Mouse (Mus musculus) lung, postnatal 0 days (tissue): ENCODE measurements around the gene Fmo6. TPM values are rescaled to one million over a fixed set of nuclear protein-coding genes. Genes with fewer than 3 reads are reported as not detected.

Experiments
- ATAC-seq: fragments of 200-750 bp; cut with Nextera tagmentation; 2 replicates; pipeline ENCODE4 v1.8.0; 2017; ENCODE audit warnings: moderate library complexity
- DNase-seq: peaks from one replicate; pipeline ENCODE4 v3.0.0-alpha.2; 2016; ENCODE audit warnings: low spot score
- H3K27ac ChIP-seq: fragments of 300-500 bp; sonication (generic); 2 replicates; pipeline ENCODE4 v1.5.1; 2014; ENCODE audit warnings: antibody characterized with exemption, mild to moderate bottlenecking, low read length, mixed read lengths
- H3K27me3 ChIP-seq: fragments of 300-500 bp; sonication (generic); replicated peaks from 2 replicates; pipeline ENCODE4 v1.6.1; 2014; ENCODE audit warnings: low read length, mixed read lengths; ENCODE audit not compliant: insufficient read depth
- H3K36me3 ChIP-seq: fragments of 300-500 bp; sonication (generic); 2 replicates; pipeline ENCODE4 v1.6.1; 2014; ENCODE audit warnings: low read length, mixed read lengths; ENCODE audit not compliant: insufficient read depth
- H3K4me1 ChIP-seq: fragments of 300-500 bp; sonication (generic); 2 replicates; pipeline ENCODE4 v1.6.1; 2014; ENCODE audit warnings: antibody characterized with exemption, low read depth, low read length, mixed read lengths; ENCODE audit not compliant: insufficient read depth
- H3K4me2 ChIP-seq: fragments of 300-500 bp; sonication (generic); replicated peaks from 2 replicates; pipeline ENCODE4 v1.6.1; 2014; ENCODE audit warnings: low read depth, mild to moderate bottlenecking, low read length, moderate library complexity, mixed read lengths
- H3K4me3 ChIP-seq: fragments of 300-500 bp; sonication (generic); 2 replicates; pipeline ENCODE4 v1.5.1; 2014; ENCODE audit warnings: low read depth, low read length
- H3K9ac ChIP-seq: fragments of 300-500 bp; sonication (generic); replicated peaks from 2 replicates; pipeline ENCODE4 v1.6.1; 2014; ENCODE audit warnings: low read depth, mild to moderate bottlenecking
- H3K9me3 ChIP-seq: fragments of 300-500 bp; sonication (generic); 2 replicates; pipeline ENCODE4 v1.6.1; 2016; ENCODE audit warnings: low read length, mixed read lengths
- CTCF ChIP-seq: IDR thresholded peaks from 2 replicates; pipeline ENCODE4 v1.5.1; 2016; ENCODE audit warnings: antibody characterized with exemption, mild to moderate bottlenecking
- EP300 ChIP-seq: IDR thresholded peaks from 2 replicates; pipeline ENCODE4 v1.6.1; 2016; ENCODE audit warnings: antibody characterized with exemption, mild to moderate bottlenecking, control low read depth
- WGBS: fragments of 180-500 bp; shearing (Covaris S2); extraction: QIAGEN DNeasy Blood & Tissue Kit; methylation state at CpG from one replicate; pipeline ENCODE4 v1.1.7; 2014; 5-methylcytosine and 5-hydroxymethylcytosine counted together
- polyA plus RNA-seq: library from polyadenylated mRNA; unstranded; fragments of >200 nt; fragmentation: Nextera tagmentation; extraction: Ambion mirVana; gene quantifications from 2 replicates; pipeline ENCODE4 v1.2.1, GENCODE M21; 2015

The Fmo6 gene
- polyA plus RNA-seq, 1 experiment from 2014 or later = 0.16 TPM

- Histone ChIP-seq H3K9me3 (no peaks in the 10 kb centered on the region), H3K27me3 (no peaks in the 10 kb centered on the region), H3K4me1 (no peaks in the 10 kb centered on the region), H3K9ac (no peak overlapping the region), H3K36me3 (no peaks in the 10 kb centered on the region), H3K4me3 (no peak overlapping the region), H3K4me2 (no peak overlapping the region), H3K27ac (no peak overlapping the region)
- TF ChIP-seq CTCF = no peak
- peak; percentile 39; the same call in 1 of the 2 replicates for TF ChIP-seq EP300
- DNase-seq (peak; percentile 29), ATAC-seq (peak; percentile 60)
- 48% methylated on average over 2 of the region's 2 CpGs for WGBS
Measured at GRCm38 (mm10) chr1:162953079-162953478, 15.8 kb upstream of the Fmo6 start.

- Histone ChIP-seq H3K9me3 (no peaks in the 10 kb centered on the region), H3K27ac (no peak overlapping the region), H3K4me3 (no peak overlapping the region), H3K27me3 (no peaks in the 10 kb centered on the region), H3K9ac (no peak overlapping the region), H3K4me1 (no peaks in the 10 kb centered on the region), H3K36me3 (no peaks in the 10 kb centered on the region), H3K4me2 (no peak overlapping the region)
- 72% methylated on average over 1 of the region's 1 CpGs for WGBS
- DNase-seq (no peak), ATAC-seq (no peak)
- TF ChIP-seq CTCF (no peak), EP300 (no peak)
Measured at GRCm38 (mm10) chr1:162949763-162950162, 12.4 kb upstream of the Fmo6 start.

GRCm38 (mm10) chr1:162947934-162948333 is 10.6 kb upstream of the Fmo6 start:
- H3K9ac ChIP-seq = no peak overlapping the region
- WGBS = 89% methylated on average over 6 of the region's 6 CpGs
- H3K4me2 ChIP-seq = no peak overlapping the region
- H3K9me3 ChIP-seq = no peaks in the 10 kb centered on the region
- ATAC-seq (no peak), DNase-seq (no peak)
- no peaks in the 10 kb centered on the region for H3K36me3 ChIP-seq
- TF ChIP-seq EP300 (no peak), CTCF (no peak)
- H3K27me3 ChIP-seq = no peaks in the 10 kb centered on the region
- H3K4me1 ChIP-seq = no peaks in the 10 kb centered on the region
- no peak overlapping the region for H3K27ac ChIP-seq
- H3K4me3 ChIP-seq = no peak overlapping the region

- Histone ChIP-seq H3K4me2 (no peak overlapping the region), H3K9me3 (no peaks in the 10 kb centered on the region), H3K4me3 (no peak overlapping the region), H3K4me1 (no peaks in the 10 kb centered on the region), H3K27me3 (no peaks in the 10 kb centered on the region), H3K27ac (no peak overlapping the region), H3K9ac (no peak overlapping the region), H3K36me3 (no peaks in the 10 kb centered on the region)
- no peak for TF ChIP-seq CTCF
- no peak for TF ChIP-seq EP300
- WGBS = 75% methylated on average over 4 of the region's 4 CpGs
- no peak for DNase-seq
- no peak for ATAC-seq
Measured at GRCm38 (mm10) chr1:162946837-162947558, 9.7 kb upstream of the Fmo6 start.

- H3K4me3 ChIP-seq = no peak overlapping the region
- ATAC-seq (peak; percentile 79), DNase-seq (peak; percentile 77)
- H3K9ac ChIP-seq = no peak overlapping the region
- H3K27me3 ChIP-seq = no peaks in the 10 kb centered on the region
- H3K9me3 ChIP-seq = no peaks in the 10 kb centered on the region
- TF ChIP-seq CTCF (no peak), EP300 (peak; percentile 42; the same call in 1 of the 2 replicates)
- H3K4me2 ChIP-seq = no peak overlapping the region
- 0 out of 2 replicates have a peak overlapping the region, but pooled peaks have one; percentile 20 for H3K27ac ChIP-seq
- no peaks in the 10 kb centered on the region for H3K4me1 ChIP-seq
- H3K36me3 ChIP-seq = no peaks in the 10 kb centered on the region
- WGBS = 25% methylated on average over 6 of the region's 6 CpGs
Measured at GRCm38 (mm10) chr1:162943700-162944099, 6.4 kb upstream of the Fmo6 start.

GRCm38 (mm10) chr1:162938696-162939351 is 1.5 kb upstream of the Fmo6 start:
- WGBS = 55% methylated on average over 4 of the region's 4 CpGs
- H3K9ac ChIP-seq = no peak overlapping the region
- H3K4me1 ChIP-seq = no peaks in the 10 kb centered on the region
- DNase-seq = peak; percentile 64
- TF ChIP-seq EP300 (no peak), CTCF (no peak)
- H3K27me3 ChIP-seq = no peaks in the 10 kb centered on the region
- no peaks in the 10 kb centered on the region for H3K36me3 ChIP-seq
- H3K27ac ChIP-seq = no peak overlapping the region
- peak; percentile 80 for ATAC-seq
- no peaks in the 10 kb centered on the region for H3K9me3 ChIP-seq
- H3K4me3 ChIP-seq = no peak overlapping the region
- H3K4me2 ChIP-seq = no peak overlapping the region
